Mouse (Mus musculus) gastrocnemius, postnatal 10 days (tissue): ENCODE data around the gene Banf1. TPM values are rescaled to one million over a fixed set of nuclear protein-coding genes. Genes with fewer than 3 reads are reported as not detected.
"Not testable (repeated sequence)": the region's sequence is repeated elsewhere in the genome, so short reads cannot be mapped to it uniquely, and the experiment has no call there.

Experiments used
- DNase-seq: peaks from one replicate; pipeline ENCODE4 v3.0.0; 2021; ENCODE audit warnings: mixed read lengths
- long read RNA-seq, 2 experiments: library from polyadenylated mRNA; stranded (forward); transcript quantifications; one replicate each; pipeline ENCODE4 v2.0.0; 2021
- total RNA-seq, 2 experiments: library from RNA; stranded (reverse); gene quantifications; 2 replicates each; pipeline ENCODE4 v1.2.3; 2021

Banf1 gene
- total RNA-seq, result 100 to 1,000 TPM; 128 to 150 TPM
- long read RNA-seq, experiment 1, transcript Banf1-201 (3 exons, 1,261 nt), result major isoform, 61 of 109 reads
- long read RNA-seq, experiment 1, partial matches to known transcripts, result 44 of 109 reads
- long read RNA-seq, experiment 1, other reads (novel, unspliced or antisense), result 0 of 109 reads
- long read RNA-seq, experiment 2, transcript Banf1-201 (3 exons, 1,261 nt), result major isoform, 58 of 97 reads
- long read RNA-seq, experiment 2, partial matches to known transcripts, result 34 of 97 reads
- long read RNA-seq, experiment 2, other reads (novel, unspliced or antisense), result 2 of 97 reads

DNA sequence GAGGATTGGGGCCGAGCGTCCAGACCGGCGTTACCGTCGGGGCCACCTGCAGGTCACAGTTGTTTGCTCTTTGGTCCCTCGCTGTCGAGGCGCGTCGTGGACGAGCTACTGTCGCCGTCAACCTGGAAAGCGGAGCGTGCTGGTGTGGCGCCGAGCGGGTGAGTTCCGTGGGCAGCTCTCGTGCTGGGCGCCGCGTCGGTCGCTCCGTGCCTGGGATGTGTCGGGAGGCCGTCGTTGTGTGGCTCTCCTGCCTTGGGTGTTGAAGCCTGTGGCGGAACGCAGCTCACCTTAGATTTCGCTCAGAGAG, at the start of gene Banf1:
Gene Banf1 (minus strand): TSS at position 116 of the 307 bp plus-strand sequence.
- DNase-seq, result no peak

GRCm38 (mm10) chr19:5414534-5414957, 47.6 kb upstream of the Banf1 start:
- DNase-seq, result no peak

GRCm38 (mm10) chr19:5413840-5414239, 46.9 kb upstream of the Banf1 start:
- DNase-seq, result no peak

GRCm38 (mm10) chr19:5411961-5412360, 45.0 kb upstream of the Banf1 start:
- no peak for DNase-seq

DNA sequence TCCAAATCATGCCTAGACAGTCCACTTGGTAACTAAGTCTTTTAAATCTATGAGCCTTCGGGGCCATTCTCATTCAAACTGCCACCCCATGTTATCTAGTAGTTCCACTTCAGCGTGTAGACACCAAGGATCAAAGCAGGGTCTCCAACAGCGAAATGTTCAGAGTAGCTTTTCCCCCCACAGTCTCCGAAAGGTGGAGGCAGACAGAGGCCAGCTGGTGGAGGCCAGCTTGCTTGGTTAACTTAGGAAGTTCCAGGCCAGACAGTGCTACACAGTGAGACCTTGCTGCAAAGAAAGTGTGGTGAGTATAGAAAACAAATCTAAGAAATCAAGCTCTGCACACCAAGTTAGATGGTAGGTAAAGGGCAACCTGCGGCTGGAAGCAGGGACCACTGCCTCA, 43.7 kb upstream of the Banf1 start:
- DNase-seq, result no peak

DNA sequence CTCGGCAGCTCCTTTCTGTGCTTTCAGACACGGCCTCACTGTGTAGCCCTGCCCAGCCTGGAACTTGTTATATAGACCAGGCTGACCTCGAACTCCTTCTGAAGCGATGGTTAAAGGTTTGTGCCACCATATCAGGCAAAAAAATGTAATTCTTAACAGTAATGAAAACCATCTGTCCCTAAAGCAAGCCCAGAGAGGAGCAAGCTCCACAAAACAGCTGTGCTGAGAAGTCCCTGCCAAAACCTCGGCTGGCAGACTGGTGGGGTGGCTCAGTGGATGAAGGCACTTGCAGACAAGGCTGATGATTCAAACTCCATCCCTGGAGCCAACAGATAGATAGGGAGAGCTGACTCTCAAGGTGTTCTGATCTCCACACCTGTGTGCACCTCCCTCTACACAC, 42.1 kb upstream of the Banf1 start:
- DNase-seq, result no peak

- DNase-seq, result no peak
Observed at GRCm38 (mm10) chr19:5408057-5409001, 41.4 kb upstream of the Banf1 start.

- DNase-seq, result peak; percentile 59
Observed at GRCm38 (mm10) chr19:5407133-5407532, 40.2 kb upstream of the Banf1 start.

- DNase-seq, result not testable (repeated sequence)
Observed at GRCm38 (mm10) chr19:5406531-5407126, 39.7 kb upstream of the Banf1 start.

GRCm38 (mm10) chr19:5405924-5406323, 39.0 kb upstream of the Banf1 start:
- no peak for DNase-seq

DNA sequence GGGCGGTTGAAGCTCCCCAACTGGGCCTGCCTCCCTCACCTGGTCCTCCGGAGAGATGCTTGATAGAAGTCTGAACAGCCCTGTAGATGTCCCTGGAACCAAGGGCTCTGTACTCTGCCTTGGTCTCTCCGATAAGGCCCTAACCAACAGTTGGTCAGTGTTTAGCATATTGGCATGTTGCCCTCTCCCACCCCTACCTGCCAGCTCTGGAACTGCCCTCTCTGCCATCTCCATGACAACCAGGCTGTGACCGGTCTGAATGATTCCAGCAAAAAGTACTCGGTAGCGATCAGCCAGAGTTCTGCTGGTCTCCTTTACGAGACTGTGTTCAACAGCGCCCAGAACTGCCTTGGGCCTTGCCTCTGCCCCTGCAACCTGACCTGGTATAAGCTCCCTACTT, 35.3 kb upstream of the Banf1 start, which contains the start of gene Tsga10ip:
Gene Tsga10ip (minus strand): TSS at position 234 of the 400 bp plus-strand sequence.
- DNase-seq, result no peak

- not testable (repeated sequence) for DNase-seq
Observed at GRCm38 (mm10) chr19:5401073-5401472, 34.1 kb upstream of the Banf1 start.

DNA sequence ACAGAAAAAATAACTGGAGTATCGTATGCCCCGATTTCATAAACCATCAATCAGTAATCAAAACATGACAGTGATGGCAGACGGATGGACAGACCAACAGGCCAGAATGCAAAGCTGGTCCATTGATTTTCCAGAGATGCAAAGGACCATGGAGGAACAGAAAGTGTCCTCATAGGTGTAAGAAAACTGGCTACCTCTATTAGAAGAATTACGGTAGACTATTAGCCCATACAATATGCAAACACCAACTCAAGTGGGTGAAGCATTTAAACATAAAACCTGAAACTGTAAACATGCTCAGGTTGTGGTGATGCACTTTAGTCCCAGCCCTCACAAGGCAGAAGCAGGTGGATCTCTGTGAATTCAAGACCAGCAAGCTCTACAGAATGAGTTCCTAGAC, 28.4 kb upstream of the Banf1 start:
- no peak for DNase-seq

DNA sequence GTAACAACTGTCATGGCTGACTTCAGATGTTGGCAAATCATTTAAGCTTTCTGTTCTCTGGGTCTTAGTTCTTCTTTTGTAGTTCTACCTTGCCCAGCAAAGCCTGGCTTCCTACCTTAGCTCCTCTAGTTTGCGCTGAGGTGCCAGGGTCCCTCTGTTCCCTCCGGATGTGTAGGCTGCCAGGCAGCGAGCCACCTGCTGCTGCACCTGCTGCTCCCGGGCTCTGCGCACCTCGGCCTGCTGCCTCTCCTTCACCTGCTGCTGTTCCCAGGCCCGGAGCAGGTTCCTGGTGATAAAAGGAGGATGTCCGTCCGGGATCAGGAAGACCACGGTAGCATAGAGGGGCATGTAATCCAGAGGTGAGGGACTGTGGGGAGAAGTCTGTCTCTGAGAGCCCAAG, 27.2 kb upstream of the Banf1 start:
- DNase-seq, result no peak

DNA sequence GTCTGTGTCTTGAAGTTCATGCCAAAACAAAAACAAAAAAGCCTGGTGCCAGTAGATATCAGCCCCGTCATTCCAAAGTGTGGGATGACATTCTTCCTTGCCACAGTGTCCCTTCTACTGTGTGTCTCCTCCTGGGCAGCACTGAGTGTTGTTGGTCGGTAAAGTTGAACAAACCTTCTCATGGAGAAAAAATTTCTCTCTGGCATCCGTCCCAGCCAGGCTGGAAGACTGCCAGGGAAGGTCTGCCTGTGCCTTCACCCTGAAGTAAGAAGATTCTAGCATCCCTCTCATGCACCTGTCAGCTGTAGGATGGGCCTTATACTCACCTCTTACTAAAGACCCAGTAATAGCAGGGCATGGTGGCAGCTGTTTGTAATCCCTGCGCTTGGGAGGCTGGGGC, 25.9 kb upstream of the Banf1 start:
- DNase-seq, result peak; percentile 56

DNA sequence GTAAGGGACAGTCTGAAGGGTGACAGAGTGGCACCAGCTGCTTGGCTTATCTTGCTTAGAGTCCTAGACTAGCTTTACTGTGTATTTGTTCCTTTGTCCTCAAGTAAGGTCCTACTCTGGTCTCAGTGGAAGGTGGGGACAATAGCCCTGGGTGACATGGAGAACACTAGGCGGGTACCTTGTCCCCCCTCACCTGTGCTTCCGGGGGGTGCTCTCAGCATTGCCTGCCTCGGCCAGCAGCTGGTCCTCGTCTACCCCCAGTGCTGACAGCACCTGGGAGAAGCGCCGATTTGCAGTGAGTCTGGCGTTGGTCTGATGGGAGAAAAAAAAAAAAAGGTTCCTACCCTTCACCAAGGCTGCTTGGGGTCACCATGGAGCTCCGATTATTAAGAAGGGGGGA, 23.4 kb upstream of the Banf1 start:
- no peak for DNase-seq

DNA sequence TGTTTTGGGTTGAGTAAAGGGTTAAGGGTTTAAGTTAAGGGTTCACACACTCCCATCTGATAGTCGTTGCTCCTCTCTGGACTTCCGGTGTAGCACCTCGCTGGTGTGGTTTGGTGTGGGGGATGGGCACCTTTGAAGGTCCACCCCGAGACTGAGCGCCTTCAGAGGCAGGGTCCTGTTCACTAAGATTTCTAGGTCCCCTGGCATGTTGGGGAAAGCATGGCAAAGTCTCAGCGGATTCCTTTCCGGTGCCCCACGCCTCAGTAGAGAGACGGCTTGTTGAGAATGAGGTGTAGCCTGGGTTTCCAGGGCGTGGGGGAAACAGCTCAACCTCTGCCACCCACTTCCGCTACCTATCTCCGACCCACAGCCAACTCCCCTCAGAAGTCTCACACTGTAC, 22.7 kb upstream of the Banf1 start:
- no peak for DNase-seq

- peak; percentile 93 for DNase-seq
Observed at GRCm38 (mm10) chr19:5388588-5389242, 21.7 kb upstream of the Banf1 start, which contains the start of gene Sart1. TSS of gene Sart1 (minus strand) at chr19:5388703.

GRCm38 (mm10) chr19:5388011-5388441, 21.1 kb upstream of the Banf1 start:
- peak; percentile 46 for DNase-seq

DNA sequence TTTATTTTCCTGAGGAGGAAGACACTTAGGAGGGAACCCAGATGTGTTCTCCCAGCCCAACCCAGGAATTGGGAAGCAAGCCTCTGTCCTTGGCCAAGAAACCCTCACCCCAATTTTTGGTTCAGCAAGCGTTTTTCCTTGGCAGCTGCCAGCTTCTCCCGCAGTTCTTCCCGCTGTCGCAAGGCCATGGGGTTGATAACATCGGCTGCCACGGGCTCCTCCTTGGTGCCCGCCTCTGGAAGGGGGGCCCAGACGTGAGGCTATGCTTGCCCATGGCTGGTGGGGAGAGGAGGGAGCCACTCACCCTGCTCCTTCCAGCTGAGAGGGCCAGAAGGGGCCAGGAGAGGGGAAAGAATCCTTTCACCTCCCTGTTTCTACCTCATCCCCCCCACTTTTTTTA, 17.7 kb upstream of the Banf1 start:
- DNase-seq, result no peak

- no peak for DNase-seq
Observed at GRCm38 (mm10) chr19:5383326-5383725, 16.4 kb upstream of the Banf1 start.

- no peak for DNase-seq
Observed at GRCm38 (mm10) chr19:5377446-5377845, 10.5 kb upstream of the Banf1 start.
